Mouse (Mus musculus) lung, postnatal 0 days (tissue): ENCODE measurements around the gene H6pd.

Source experiments
- CTCF ChIP-seq: IDR thresholded peaks from 2 replicates; pipeline ENCODE4 v1.5.1; 2016; ENCODE audit warnings: antibody characterized with exemption, mild to moderate bottlenecking
- EP300 ChIP-seq: IDR thresholded peaks from 2 replicates; pipeline ENCODE4 v1.6.1; 2016; ENCODE audit warnings: antibody characterized with exemption, mild to moderate bottlenecking, control low read depth

DNA sequence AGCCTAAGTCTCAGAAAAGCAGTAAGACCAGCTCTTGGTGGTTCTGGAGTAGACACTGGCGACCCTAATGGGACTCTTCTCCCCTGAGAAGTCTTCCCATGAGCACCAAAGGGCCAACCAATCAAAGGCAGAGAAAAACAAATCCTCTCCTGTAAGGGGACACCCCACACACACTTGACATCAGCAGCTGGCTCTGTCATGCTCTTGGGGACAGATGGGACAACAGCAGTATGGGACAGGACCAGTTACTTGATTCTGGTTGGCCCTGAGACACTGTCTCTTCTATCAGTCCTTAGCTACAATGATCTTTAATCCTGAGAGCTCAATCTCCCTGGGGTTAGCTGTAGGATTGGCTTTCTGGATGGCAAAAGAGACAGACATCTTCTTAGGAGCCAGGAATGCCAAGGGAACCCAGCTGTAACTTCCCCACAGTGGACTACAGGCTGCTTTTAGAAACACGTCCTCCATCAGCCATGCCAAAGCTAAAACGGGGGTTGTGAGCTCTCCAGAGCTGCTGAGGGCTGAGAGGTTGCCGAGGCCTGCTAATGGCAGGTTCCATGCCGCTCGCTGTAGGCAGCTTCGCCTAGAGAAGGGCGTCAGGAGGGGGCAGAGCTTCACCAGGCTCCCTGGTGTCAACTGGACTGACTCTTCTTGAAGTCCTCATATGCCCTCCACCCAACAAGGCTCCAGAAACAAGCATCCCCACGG is 76.6 kb downstream of the H6pd start:
- TF ChIP-seq CTCF (no peak), EP300 (no peak)
